In genomic region chr1:90633415-90634030, GRCm38 (mm10) we compare ENCODE assay signal across 13 mouse cellular contexts. TPM values are rescaled to one million over a fixed set of nuclear protein-coding genes. Genes with fewer than 3 reads are reported as not detected.
DNase-seq lines count a peak whose midpoint lies in the region; ATAC-seq and TF ChIP-seq lines count a peak whose summit lies in the region.
"Had no signal": no experiment of that assay in that cellular context is flagged by ENCODE, and none has a peak within 500 bp of the region (broad histone marks: within the 10 kb centered on the region; RNA-seq: fewer than 3 reads in every experiment).

No protein-coding gene starts in this region.

- intact Hi-C loops in left cerebral cortex, adult 2 months (cut with DNase I): no loop called here

- no peak for ATAC-seq in kidney, embryonic 14.5 days (ENCODE audit: low FRiP score, low TSS enrichment)
- ATAC-seq: activated CD4-positive, CD25-positive, alpha-beta regulatory T cell, adult 4 months; hindbrain, embryonic 16.5 days had no signal

- TF ChIP-seq RAD21 in CH12.LX (IDR thresholded peaks at IDR 0.05; ENCODE audit: low read depth, low read length): peak; percentile 13

- TF ChIP-seq POLR2A in CH12.LX (IDR thresholded peaks at IDR 0.05; ENCODE audit: low read depth, low read length): no peak

- H3K9me3 ChIP-seq in CH12.LX (replicated peaks; ENCODE audit: low read length): no peaks in the 10 kb centered on the region
- H3K9me3 ChIP-seq in kidney, embryonic 14.5 days (ENCODE audit: control insufficient read depth, low read length): no peaks in the 10 kb centered on the region
- H3K9me3 ChIP-seq: liver, embryonic 13.5 days had no signal

- H3K36me3 ChIP-seq in CH12.LX (replicated peaks in 1 of 2; ENCODE audit: control insufficient read depth in 1 of 2, insufficient read depth in 1 of 2, low read length in 1 of 2): no peaks in the 10 kb centered on the region
- no peaks in the 10 kb centered on the region for H3K36me3 ChIP-seq in kidney, embryonic 14.5 days (ENCODE audit: control insufficient read depth, insufficient read depth, low read length)
- H3K36me3 ChIP-seq: liver, embryonic 13.5 days had no signal

- no peak overlapping the region for H3K27ac ChIP-seq in left cerebral cortex, adult 2 months
- H3K27ac ChIP-seq in CH12.LX (ENCODE audit: insufficient read depth, low read depth): no peak overlapping the region
- no peak overlapping the region for H3K27ac ChIP-seq in kidney, embryonic 14.5 days (ENCODE audit: low read depth, low read length)
- H3K27ac ChIP-seq: liver, embryonic 13.5 days had no signal

- in situ Hi-C loops in CH12.LX (cut with MboI; ENCODE audit: low pct_ligation_motif_present, low pct_unique_long_range_greater_than_20kb, low sequenced_read_pairs): no loop called here

- H3K27me3 ChIP-seq in CH12.LX (replicated peaks): peaks cover 94% of the 10 kb centered on the region
- H3K27me3 ChIP-seq in kidney, embryonic 14.5 days (ENCODE audit: control insufficient read depth, insufficient read depth, low read length): no peaks in the 10 kb centered on the region; the same call in 1 of the 2 replicates
- H3K27me3 ChIP-seq: liver, embryonic 13.5 days had no signal

- H3K4me1 ChIP-seq in CH12.LX (ENCODE audit: control insufficient read depth in 1 of 2, insufficient read depth in 2 of 2): no peaks in the 10 kb centered on the region
- no peaks in the 10 kb centered on the region for H3K4me1 ChIP-seq in kidney, embryonic 14.5 days (ENCODE audit: control insufficient read depth, insufficient read depth, low read length)
- H3K4me1 ChIP-seq: liver, embryonic 13.5 days had no signal

- DNase-seq in left cerebral cortex, adult 2 months (ENCODE audit: extremely low spot score in 1 of 2, low spot score in 2 of 2): no peak
- DNase-seq in left cerebral cortex, adult 8-10 months (ENCODE audit: low spot score in 2 of 2): no peak
- DNase-seq in CH12.LX (ENCODE audit: extremely low read depth): no peak
- DNase-seq in adrenal gland, postnatal 10 days: peak; percentile 33
- peak; percentile 23 for DNase-seq in lung, postnatal 10 days
- no peak for DNase-seq in gastrocnemius, postnatal 25 days
- DNase-seq: gastrocnemius, postnatal 10 days; kidney, postnatal 36 days; liver, embryonic 13.5 days had no signal

- no peak overlapping the region for H3K4me2 ChIP-seq in CH12.LX (ENCODE audit: insufficient read depth, low read depth, poor library complexity, severe bottlenecking)
- H3K4me2 ChIP-seq in kidney, embryonic 14.5 days (replicated peaks; ENCODE audit: low read depth, low read length): no peak overlapping the region
- H3K4me2 ChIP-seq: liver, embryonic 13.5 days had no signal

- WGBS in kidney, embryonic 14.5 days: 77% methylated on average over 6 of the region's 6 CpGs

- TF ChIP-seq EP300 in CH12.LX (IDR thresholded peaks at IDR 0.05; ENCODE audit: low read length): no peak

- TF ChIP-seq CTCF in left cerebral cortex, adult 2 months (IDR thresholded peaks at IDR 0.05): peak; percentile 34
- peak in 1 of 2 experiments; percentile 39; a peak in 2 of 4 replicates for TF ChIP-seq CTCF in CH12.LX (conservative IDR thresholded peaks at IDR 0.05 in 1 of 2, IDR thresholded peaks at IDR 0.05 in 1 of 2; ENCODE audit: low read depth in 2 of 2, low read length in 2 of 2)

- H3K4me3 ChIP-seq in left cerebral cortex, adult 2 months: no peak overlapping the region
- no peak overlapping the region for H3K4me3 ChIP-seq in CH12.LX (replicated peaks in 1 of 3; ENCODE audit: low read depth in 2 of 3, low read length in 2 of 3, poor library complexity in 1 of 3)
- no peak overlapping the region for H3K4me3 ChIP-seq in kidney, embryonic 14.5 days (ENCODE audit: low read length)
- H3K4me3 ChIP-seq: liver, embryonic 13.5 days; megakaryocyte, embryonic 14.5 days had no signal

- dilution Hi-C loops in CH12.LX (cut with MboI; ENCODE audit: extremely low pct_ligation_motif_present, extremely low pct_unique_long_range_greater_than_20kb, low sequenced_read_pairs): no loop called here

- no peaks in the 10 kb centered on the region for H3K79me2 ChIP-seq in CH12.LX (replicated peaks; ENCODE audit: control insufficient read depth, extremely low read depth, insufficient read depth, poor library complexity, severe bottlenecking)

- no peak overlapping the region for H3K9ac ChIP-seq in CH12.LX (ENCODE audit: insufficient read depth, low read depth)
- H3K9ac ChIP-seq in kidney, embryonic 14.5 days (ENCODE audit: low read depth, low read length): no peak overlapping the region
- H3K9ac ChIP-seq: liver, embryonic 13.5 days had no signal

TF ChIP-seq in CH12.LX, 34 proteins besides CTCF, POLR2A, EP300 and RAD21:
- TF ChIP-seq KAT2A (IDR thresholded peaks at IDR 0.05; ENCODE audit: insufficient replicate concordance, low read length): no peak
- no peak for TF ChIP-seq JUND (conservative IDR thresholded peaks at IDR 0.05; ENCODE audit: low read depth, low read length)
- no peak for TF ChIP-seq SIN3A (IDR thresholded peaks at IDR 0.05; ENCODE audit: low read length)
- no peak for TF ChIP-seq IRF4 (IDR thresholded peaks at IDR 0.05; ENCODE audit: low read depth, low read length)
- peak; percentile 9; the same call in 1 of the 2 replicates for TF ChIP-seq SMC3 (IDR thresholded peaks at IDR 0.05; ENCODE audit: low read depth, low read length)

RNA-seq across cellular contexts. Expression of gene Cops8, which starts 30.7 kb away (rescaled TPM):
- 100 to 1,000 TPM; 108 to 132 TPM for total RNA-seq in left cerebral cortex, adult 2 months (2021)
- total RNA-seq in left cerebral cortex, adult 8-10 months (2022): 100 to 1,000 TPM; 109 to 160 (median 131) TPM
- total RNA-seq in CH12.LX (2012; rRNA removed) (58.6 and 76.6 TPM in 2 replicates), CH12.LX (2014; rRNA removed) (104 and 113 TPM in 2 replicates)
- polyA plus RNA-seq in CH12.LX (2012; ENCODE audit: insufficient read length, low read depth): 86.2 and 98.2 TPM in 2 replicates
- 10 to 100 TPM; 67.0 to 71.7 TPM for total RNA-seq in adrenal gland, postnatal 10 days (2021)
- 10 to 100 TPM; 71.8 to 75.5 TPM for total RNA-seq in gastrocnemius, postnatal 25 days (2021)
- 146 and 159 TPM in 2 replicates for polyA plus RNA-seq in kidney, embryonic 14.5 days (2014; fragmentation: Nextera tagmentation; extraction: Ambion mirVana)

Comparison
In these comparisons a context has a peak if more than half of its experiments do, and no peak if none do; other contexts are left out.
1. DNase-seq: peak in adrenal gland, postnatal 10 days (single experiment) and lung, postnatal 10 days (single experiment); none in left cerebral cortex, adult 2 months (0 of 2), left cerebral cortex, adult 8-10 months (0 of 2), CH12.LX (single experiment) and gastrocnemius, postnatal 25 days (single experiment).